Mouse (Mus musculus): ENCODE data around the gene Cd300lf.

GRCm38 (mm10) chr11:115092140-115092539, 41.7 kb downstream of the Cd300lf start:
- no peak for TF ChIP-seq EP300 (IDR thresholded peaks at IDR 0.05; ENCODE audit: low read length)
- TF ChIP-seq MYC (IDR thresholded peaks at IDR 0.05; ENCODE audit: low read depth, low read length) = no peak
- TF ChIP-seq POLR2A (IDR thresholded peaks at IDR 0.05; ENCODE audit: low read depth, low read length) = no peak
- TF ChIP-seq RCOR1 (conservative IDR thresholded peaks at IDR 0.05; ENCODE audit: low read depth, low read length) = no peak
- TF ChIP-seq ZKSCAN1 (IDR thresholded peaks at IDR 0.05; ENCODE audit: borderline replicate concordance, low read depth, low read length) = no peak
- TF ChIP-seq CTCF (conservative IDR thresholded peaks at IDR 0.05 in 1 of 2, IDR thresholded peaks at IDR 0.05 in 1 of 2; ENCODE audit: low read depth in 2 of 2, low read length in 2 of 2) = no peak
- no peak for TF ChIP-seq HCFC1 (IDR thresholded peaks at IDR 0.05; ENCODE audit: low read depth, low read length)
